Mouse (Mus musculus): ENCODE results near the gene Stil.

Stil gene

GRCm38 (mm10) chr4:115079821-115080349, 79.9 kb downstream of the Stil start:
- no peak for DNase-seq (ENCODE audit: low spot score in 2 of 2)

DNA sequence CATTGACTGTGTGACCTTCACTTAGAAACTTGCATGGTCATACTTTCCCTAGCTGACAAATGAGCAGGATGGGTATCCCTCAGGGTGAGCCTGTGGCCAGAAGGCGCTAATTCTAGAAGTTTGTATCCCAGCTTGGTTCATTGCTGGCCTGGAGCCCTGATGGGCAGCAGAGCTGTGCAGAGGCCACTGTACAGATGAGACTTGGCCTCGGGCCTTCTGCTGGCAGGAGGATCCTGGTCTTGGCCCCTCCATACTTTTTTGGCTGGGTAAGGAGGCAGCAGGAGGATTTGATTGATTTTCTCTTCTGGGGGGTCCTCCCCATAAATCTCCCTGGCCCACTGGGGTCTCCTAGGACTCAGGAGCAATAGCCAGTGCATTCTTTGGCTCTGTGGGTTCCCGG, 83.1 kb downstream of the Stil start:
- no peak for DNase-seq (ENCODE audit: low spot score in 2 of 2)

DNA sequence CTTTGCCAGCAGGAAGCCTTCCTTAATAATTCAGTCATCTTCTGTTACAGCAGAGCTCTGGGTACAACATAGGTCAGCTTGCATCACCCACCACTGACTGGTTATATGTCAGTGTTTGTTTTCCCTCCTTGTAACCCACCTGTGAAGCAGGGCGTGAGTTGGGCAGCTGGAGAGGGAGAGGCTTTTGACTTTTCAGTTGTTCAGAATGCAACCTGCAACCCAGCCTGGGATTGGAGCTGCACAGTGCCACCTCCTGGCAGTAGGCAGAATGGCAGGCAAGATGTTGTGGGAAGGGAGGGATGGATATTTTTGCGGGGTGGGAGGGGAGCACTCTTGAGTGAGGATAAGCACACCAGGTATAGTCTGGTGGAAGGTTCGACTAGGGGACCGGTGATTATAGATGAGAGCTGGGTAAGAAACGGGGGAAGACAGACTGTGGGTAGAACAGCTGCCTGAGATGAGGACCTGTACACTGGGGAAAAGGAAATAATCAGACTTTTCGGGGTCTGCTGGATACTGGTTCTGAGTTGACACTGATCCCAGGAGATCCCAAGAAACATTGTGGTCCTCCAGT, 85.7 kb downstream of the Stil start:
- peak in 1 of 2 experiments; percentile 33 for DNase-seq (ENCODE audit: low spot score in 2 of 2)

DNA sequence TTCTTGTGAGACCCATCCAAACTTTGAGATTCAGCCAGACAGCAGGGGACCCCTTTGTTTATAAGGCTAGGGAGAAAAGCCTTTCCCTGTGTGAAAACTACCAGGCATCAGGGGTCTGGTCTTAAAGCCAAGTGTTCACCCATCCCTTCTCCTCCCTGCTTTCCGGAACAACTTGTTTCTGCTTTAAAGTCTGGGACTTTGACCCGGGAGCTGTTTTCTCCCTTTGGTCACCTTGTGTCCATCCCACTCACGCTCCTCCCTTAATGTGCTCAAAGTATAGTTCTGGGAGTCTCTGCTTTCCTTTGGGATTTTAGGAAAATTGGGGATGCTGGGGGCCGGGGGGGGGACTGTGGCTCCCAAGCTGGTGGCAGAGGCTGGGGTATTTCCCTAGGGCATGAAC, 86.3 kb downstream of the Stil start:
- no peak for DNase-seq (ENCODE audit: low spot score in 2 of 2)

DNA sequence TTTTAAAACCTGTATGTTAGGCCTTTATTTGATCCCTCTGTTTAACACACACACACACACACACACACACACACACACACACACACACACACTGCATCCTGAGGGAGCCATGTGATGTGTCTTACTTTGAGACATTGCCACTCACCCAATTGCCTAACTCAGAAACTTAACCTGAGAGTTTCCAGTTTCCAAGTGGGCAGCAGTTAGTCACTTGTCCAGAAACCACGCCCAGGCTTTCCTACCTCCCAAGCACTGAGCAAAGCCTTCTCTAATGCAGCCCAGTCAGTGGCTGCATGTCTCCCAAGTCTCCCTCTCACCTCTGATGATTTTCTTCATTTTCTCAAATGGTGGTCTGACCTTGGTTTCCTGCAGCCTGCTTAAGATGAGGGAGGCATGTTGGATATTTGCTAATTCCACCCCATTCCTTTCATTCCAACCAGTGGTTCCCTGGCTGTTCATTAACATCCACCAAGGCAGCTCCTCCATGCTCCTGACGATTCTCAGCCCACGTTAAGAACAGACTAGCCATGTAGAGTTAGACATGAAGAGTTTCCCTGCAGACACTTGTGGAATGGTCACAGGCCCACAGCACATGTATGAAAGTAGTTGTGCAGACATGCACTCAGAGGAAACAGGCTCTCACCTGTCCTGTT, 86.9 kb downstream of the Stil start:
- DNase-seq (ENCODE audit: low spot score in 2 of 2) = no peak

- DNase-seq (ENCODE audit: low spot score in 2 of 2) = no peak
These were observed 88.8 kb downstream of the Stil start, which contains the start of gene Pdzk1ip1 for GRCm38 (mm10) chr4:115088611-115089338. TSS of gene Pdzk1ip1 (plus strand) at chr4:115088708.

DNA sequence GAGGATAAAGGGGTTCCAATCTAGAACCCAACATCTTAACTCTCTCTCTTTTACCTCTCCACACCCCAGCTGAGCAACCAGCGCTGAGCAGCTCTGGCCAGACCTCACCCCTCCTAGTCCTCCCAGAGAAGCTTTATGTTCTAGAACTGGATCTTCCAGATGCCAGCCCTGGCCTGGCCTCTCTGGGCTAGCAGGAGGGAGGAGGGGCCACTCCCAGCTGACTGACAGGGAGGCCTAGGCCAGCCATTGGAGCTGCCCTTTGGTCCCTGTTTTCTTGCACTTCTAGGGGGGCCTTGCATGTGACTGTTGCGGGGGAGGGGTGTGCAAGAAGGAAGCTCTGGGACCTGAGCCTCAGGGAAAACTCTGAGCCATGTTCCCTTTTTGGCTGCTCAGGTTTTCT, 90.6 kb downstream of the Stil start:
- DNase-seq (ENCODE audit: low spot score in 2 of 2) = no peak

DNA sequence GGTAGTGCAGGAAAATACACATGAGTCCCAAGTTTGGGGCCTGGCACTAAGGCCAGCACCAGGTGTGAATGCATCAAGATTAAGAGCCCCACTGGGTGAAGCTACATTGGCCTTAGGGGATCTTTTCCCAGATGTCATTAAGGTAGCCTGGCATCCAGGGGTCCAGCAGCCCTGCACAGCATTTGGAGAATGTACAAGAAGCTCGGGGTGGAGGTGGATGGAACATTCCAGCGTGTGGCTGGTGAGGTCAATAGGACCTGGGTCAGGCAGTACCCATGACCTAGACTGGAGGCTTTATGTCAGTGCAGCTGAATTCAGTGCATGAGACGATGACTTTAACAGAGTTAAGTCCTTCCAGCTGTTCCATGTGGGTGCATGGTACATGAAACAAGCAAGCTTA, 91.8 kb downstream of the Stil start:
- DNase-seq (ENCODE audit: low spot score in 2 of 2) = no peak

Measured in frontal cortex, postnatal 14 days (tissue).